Mouse (Mus musculus): ENCODE results near the gene Cacna1c.

DNA sequence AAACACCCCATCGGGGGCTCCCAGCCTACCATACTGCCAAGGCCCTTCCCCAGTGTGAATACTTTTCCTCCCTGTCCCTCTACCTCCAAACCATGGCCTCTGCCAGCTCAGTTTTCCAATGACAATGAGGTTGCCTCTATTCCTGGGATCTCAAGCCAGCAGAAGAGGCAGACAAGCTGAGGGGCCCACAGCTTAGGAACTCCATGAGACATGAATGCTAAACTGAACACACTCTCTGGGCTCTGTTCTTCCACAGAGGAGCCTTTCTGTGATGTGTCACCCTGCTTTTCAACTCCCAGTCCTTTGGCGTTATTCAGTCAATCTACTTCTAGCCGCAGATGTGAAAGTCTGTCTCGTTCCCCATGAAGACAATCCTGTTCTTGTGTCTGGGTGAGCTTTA, 399.8 kb downstream of the Cacna1c start:
- TF ChIP-seq CTCF (IDR thresholded peaks at IDR 0.05; ENCODE audit: low read depth, low read length) (no peak), POLR2A (IDR thresholded peaks at IDR 0.05; ENCODE audit: borderline replicate concordance, low read depth, low read length) (no peak)
